Comparison of ENCODE assay signal across 26 mouse cellular contexts in genomic region chr10:48433287-48433686, GRCm38 (mm10).
A peak's percentile ranks its signal among the peaks of the same experiment; 100 is the strongest.
DNase-seq lines count a peak whose midpoint lies in the region; ATAC-seq lines count a peak whose summit lies in the region.
"Had no signal": no experiment of that assay in that cellular context is flagged by ENCODE, and none has a peak within 500 bp of the region (broad histone marks: within the 10 kb centered on the region; RNA-seq: fewer than 3 reads in every experiment).

No protein-coding gene starts in this region.

- no peaks in the 10 kb centered on the region for H3K27me3 ChIP-seq in hindbrain, embryonic 16.5 days (replicated peaks; ENCODE audit: control insufficient read depth, insufficient read depth, low read length)
- H3K27me3 ChIP-seq: embryonic facial prominence, embryonic 12.5 days; embryonic facial prominence, embryonic 15.5 days; hindbrain, embryonic 12.5 days; hindbrain, embryonic 15.5 days; intestine, embryonic 15.5 days had no signal

- ATAC-seq in hindbrain, embryonic 16.5 days, result no peak
- ATAC-seq: forebrain, embryonic 14.5 days; forebrain, postnatal 0 days; intestine, embryonic 15.5 days had no signal

- H3K36me3 ChIP-seq in hindbrain, embryonic 16.5 days (ENCODE audit: control insufficient read depth, insufficient read depth, low read length), result no peaks in the 10 kb centered on the region
- H3K36me3 ChIP-seq: embryonic facial prominence, embryonic 12.5 days; embryonic facial prominence, embryonic 15.5 days; G1E; hindbrain, embryonic 12.5 days; hindbrain, embryonic 15.5 days; intestine, embryonic 15.5 days had no signal

- H3K9ac ChIP-seq in hindbrain, embryonic 16.5 days (ENCODE audit: low read depth, low read length), result no peak overlapping the region
- H3K9ac ChIP-seq: embryonic facial prominence, embryonic 12.5 days; embryonic facial prominence, embryonic 15.5 days; forebrain, postnatal 0 days; hindbrain, embryonic 12.5 days; hindbrain, embryonic 15.5 days; intestine, embryonic 15.5 days had no signal

- no peaks in the 10 kb centered on the region for H3K4me1 ChIP-seq in hindbrain, embryonic 16.5 days (ENCODE audit: control insufficient read depth, insufficient read depth, low read depth, low read length)
- H3K4me1 ChIP-seq: embryonic facial prominence, embryonic 12.5 days; embryonic facial prominence, embryonic 15.5 days; hindbrain, embryonic 12.5 days; hindbrain, embryonic 15.5 days; intestine, embryonic 15.5 days had no signal

- DNase-seq in 416B (ENCODE audit: low read depth) (peak; percentile 52), NIH3T3 (ENCODE audit: low read depth) (peak; percentile 36)
- DNase-seq in CD4-positive helper T cell, adult 2 months (ENCODE audit: low read depth, low spot score), result peak; percentile 5
- DNase-seq in spleen, postnatal 14 days (ENCODE audit: low spot score in 2 of 2), result no peak
- DNase-seq in spleen, postnatal 36 days (ENCODE audit: low spot score in 2 of 2), result no peak
- DNase-seq: adrenal gland, postnatal 10 days; adrenal gland, postnatal 36 days; B cell, adult 2 months; cerebellum, adult 11 months; cerebellum, adult 2 months; cerebellum, adult 9-11 months; cerebellum, postnatal 25 days; forebrain, postnatal 0 days; gastrocnemius, adult 2 months; gastrocnemius, postnatal 14 days; heart, adult 11 months; kidney, adult 18-20 months had no signal

- no peak overlapping the region for H3K27ac ChIP-seq in hindbrain, embryonic 16.5 days (ENCODE audit: low read depth, low read length)
- H3K27ac ChIP-seq: embryonic facial prominence, embryonic 12.5 days; embryonic facial prominence, embryonic 15.5 days; gastrocnemius, adult 2 months; hindbrain, embryonic 12.5 days; hindbrain, embryonic 15.5 days; intestine, embryonic 15.5 days had no signal

- H3K9me3 ChIP-seq in hindbrain, embryonic 16.5 days (ENCODE audit: control insufficient read depth, low read length), result no peaks in the 10 kb centered on the region
- H3K9me3 ChIP-seq: embryonic facial prominence, embryonic 12.5 days; embryonic facial prominence, embryonic 15.5 days; G1E; hindbrain, embryonic 12.5 days; hindbrain, embryonic 15.5 days; intestine, embryonic 15.5 days had no signal

- no peak overlapping the region for H3K4me2 ChIP-seq in hindbrain, embryonic 16.5 days (ENCODE audit: low read length)
- H3K4me2 ChIP-seq: embryonic facial prominence, embryonic 12.5 days; embryonic facial prominence, embryonic 15.5 days; heart, embryonic 11.5 days; hindbrain, embryonic 12.5 days; hindbrain, embryonic 15.5 days; intestine, embryonic 15.5 days had no signal

- no peak overlapping the region for H3K4me3 ChIP-seq in hindbrain, embryonic 16.5 days (ENCODE audit: low read length)
- H3K4me3 ChIP-seq: embryonic facial prominence, embryonic 12.5 days; embryonic facial prominence, embryonic 15.5 days; gastrocnemius, adult 2 months; hindbrain, embryonic 12.5 days; hindbrain, embryonic 15.5 days; intestine, embryonic 15.5 days had no signal

Comparison
In these comparisons a context has a peak if more than half of its experiments do, and no peak if none do; other contexts are left out.
1. DNase-seq: peak in 416B (single experiment), CD4-positive helper T cell, adult 2 months (single experiment) and NIH3T3 (single experiment); none in spleen, postnatal 14 days (0 of 2) and spleen, postnatal 36 days (0 of 2).